Mouse (Mus musculus): ENCODE measurements at regions not wholly inside any gene's neighbourhood (a gene's known extent, or its start where the extent isn't known, plus 50 kb on each side); places are given as distances from the start of the nearest gene placed in this dataset.

DNA sequence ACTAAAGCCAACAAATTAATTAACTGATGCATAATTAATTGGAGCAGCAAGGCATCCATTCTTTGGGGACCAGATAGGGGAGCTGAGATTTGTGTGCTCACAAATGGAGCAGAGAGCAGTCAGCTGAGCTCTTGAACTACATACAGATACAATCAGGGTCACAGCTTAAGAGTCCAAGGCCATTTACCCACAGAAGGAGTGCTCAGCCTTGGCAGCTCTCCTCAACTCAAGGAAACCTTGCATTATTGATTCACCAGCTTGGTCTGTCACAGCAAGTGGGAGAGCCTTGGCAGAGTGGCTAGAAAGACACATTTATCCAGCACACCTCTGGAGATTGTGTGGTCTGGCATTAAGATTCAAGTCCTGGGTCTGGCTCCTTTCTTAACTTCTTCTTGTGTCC, 100.2 kb downstream of the Lrrc30 start:
- no peak for TF ChIP-seq POLR2A (IDR thresholded peaks at IDR 0.05; ENCODE audit: borderline replicate concordance, control insufficient read depth, low read depth, low read length)
- TF ChIP-seq CTCF (IDR thresholded peaks at IDR 0.05; ENCODE audit: control insufficient read depth, insufficient read depth, low read length): no peak

Measured in bone marrow, adult 2 months (tissue).